In the genomic region with DNA sequence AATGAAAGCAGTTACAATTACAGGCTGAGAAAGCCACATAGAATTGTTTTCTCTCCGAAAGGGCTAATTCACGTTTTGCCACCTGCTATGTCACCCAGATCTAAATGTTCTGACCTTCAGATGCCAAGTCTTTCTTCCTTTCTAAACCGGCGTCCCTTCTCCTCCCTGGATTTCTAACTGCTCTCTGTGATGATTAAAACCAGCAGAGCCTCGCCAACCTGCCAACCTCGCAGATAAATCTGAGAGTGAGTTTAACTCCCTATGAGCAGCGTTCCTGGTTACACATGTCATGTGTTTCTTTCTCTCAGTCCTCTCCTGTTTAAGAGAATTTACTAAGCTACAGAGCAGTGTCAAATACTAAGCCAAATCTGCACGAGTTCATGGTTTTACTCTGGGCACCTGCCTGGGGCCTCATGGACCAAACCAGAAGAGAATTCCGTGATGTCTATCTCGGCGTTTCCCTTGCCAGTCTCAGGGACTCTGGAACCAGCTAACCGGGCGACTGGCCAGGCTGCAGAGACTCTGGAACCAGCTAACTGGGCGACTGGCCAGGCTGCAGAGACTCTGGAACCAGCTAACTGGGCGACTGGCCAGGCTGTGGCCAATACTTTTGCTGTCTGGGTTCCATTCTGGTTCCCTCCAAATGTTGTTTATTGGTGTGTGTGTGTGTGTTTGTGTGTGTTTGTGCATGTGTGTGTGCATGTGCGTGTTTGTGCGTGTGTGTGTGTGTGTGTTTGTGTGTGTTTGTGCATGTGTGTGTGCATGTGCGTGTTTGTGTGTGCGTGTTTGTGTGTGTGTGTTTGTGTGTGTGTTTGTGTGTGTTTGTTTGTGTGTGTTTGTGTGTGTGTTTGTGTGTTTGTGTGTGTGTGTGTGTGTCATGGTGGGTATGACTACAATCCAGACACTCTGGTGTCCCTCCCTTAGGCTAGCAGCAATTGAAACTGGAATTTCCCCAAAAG, we compare ENCODE assay signal across 9 mouse cellular contexts. TPM values are rescaled to one million over a fixed set of nuclear protein-coding genes. Genes with fewer than 3 reads are reported as not detected.
A peak's percentile ranks its signal among the peaks of the same experiment; 100 is the strongest.
DNase-seq lines count a peak whose midpoint lies in the region; ATAC-seq and TF ChIP-seq lines count a peak whose summit lies in the region.
"Had no signal": no experiment of that assay in that cellular context is flagged by ENCODE, and none has a peak within 500 bp of the region (broad histone marks: within the 10 kb centered on the region; RNA-seq: fewer than 3 reads in every experiment).

No protein-coding gene starts in this region.

- H3K9me3 ChIP-seq in forebrain, postnatal 0 days (ENCODE audit: low read length): no peaks in the 10 kb centered on the region
- no peaks in the 10 kb centered on the region for H3K9me3 ChIP-seq in forebrain, embryonic 13.5 days (replicated peaks)
- H3K9me3 ChIP-seq in kidney, embryonic 16.5 days (ENCODE audit: low read length): no peaks in the 10 kb centered on the region; the same call in 1 of the 2 replicates
- H3K9me3 ChIP-seq in midbrain, embryonic 15.5 days: no peaks in the 10 kb centered on the region

- H3K36me3 ChIP-seq in forebrain, postnatal 0 days (ENCODE audit: insufficient read depth): no peaks in the 10 kb centered on the region
- H3K36me3 ChIP-seq in forebrain, embryonic 13.5 days (ENCODE audit: poor library complexity, severe bottlenecking): no peaks in the 10 kb centered on the region
- no peaks in the 10 kb centered on the region for H3K36me3 ChIP-seq in kidney, embryonic 16.5 days (ENCODE audit: insufficient read depth, low read length)
- H3K36me3 ChIP-seq in midbrain, embryonic 15.5 days (replicated peaks): no peaks in the 10 kb centered on the region

- no peak overlapping the region for H3K4me2 ChIP-seq in forebrain, postnatal 0 days (ENCODE audit: low read depth)
- H3K4me2 ChIP-seq in forebrain, embryonic 13.5 days: no peak overlapping the region
- no peak overlapping the region for H3K4me2 ChIP-seq in kidney, embryonic 16.5 days (replicated peaks; ENCODE audit: low read depth, low read length)
- no peak overlapping the region for H3K4me2 ChIP-seq in midbrain, embryonic 15.5 days

- DNase-seq in forebrain, postnatal 0 days: peak; percentile 16
- peak; percentile 37 for DNase-seq in urinary bladder, postnatal 14 days (ENCODE audit: low spot score)
- no peak for DNase-seq in urinary bladder, adult 18-20 months (ENCODE audit: low spot score in 2 of 2)
- no peak for DNase-seq in spleen, postnatal 4 days (ENCODE audit: low spot score in 2 of 2)

- no peak for TF ChIP-seq CTCF in forebrain, postnatal 0 days (IDR thresholded peaks at IDR 0.05; ENCODE audit: low read depth)

- H3K27me3 ChIP-seq in forebrain, postnatal 0 days (ENCODE audit: insufficient read depth, low read length): no peaks in the 10 kb centered on the region
- no peaks in the 10 kb centered on the region for H3K27me3 ChIP-seq in forebrain, embryonic 13.5 days
- H3K27me3 ChIP-seq in kidney, embryonic 16.5 days (ENCODE audit: insufficient read depth, low read length): no peaks in the 10 kb centered on the region
- H3K27me3 ChIP-seq in midbrain, embryonic 15.5 days (replicated peaks): no peaks in the 10 kb centered on the region

- H3K4me1 ChIP-seq in forebrain, postnatal 0 days (ENCODE audit: insufficient read depth): no peaks in the 10 kb centered on the region
- peaks cover 8% of the 10 kb centered on the region; the same call in 1 of the 2 replicates for H3K4me1 ChIP-seq in forebrain, embryonic 13.5 days
- H3K4me1 ChIP-seq in kidney, embryonic 16.5 days (ENCODE audit: insufficient read depth, low read length): peaks cover 9% of the 10 kb centered on the region
- no peaks in the 10 kb centered on the region for H3K4me1 ChIP-seq in midbrain, embryonic 15.5 days

- 52% methylated on average over 19 of the region's 19 CpGs for WGBS in forebrain, postnatal 0 days
- 59% methylated on average over 19 of the region's 19 CpGs for WGBS in forebrain, embryonic 13.5 days
- WGBS in kidney, embryonic 16.5 days: 55% methylated on average over 19 of the region's 19 CpGs
- 67% methylated on average over 19 of the region's 19 CpGs for WGBS in midbrain, embryonic 15.5 days

- no peak overlapping the region for H3K4me3 ChIP-seq in forebrain, postnatal 0 days (ENCODE audit: low read depth, low read length)
- H3K4me3 ChIP-seq in forebrain, embryonic 13.5 days: no peak overlapping the region
- no peak overlapping the region for H3K4me3 ChIP-seq in kidney, embryonic 16.5 days (ENCODE audit: low read length)
- H3K4me3 ChIP-seq in midbrain, embryonic 15.5 days: no peak overlapping the region

- H3K9ac ChIP-seq in forebrain, postnatal 0 days: no peak overlapping the region
- H3K9ac ChIP-seq in forebrain, embryonic 13.5 days: no peak overlapping the region
- H3K9ac ChIP-seq in kidney, embryonic 16.5 days (replicated peaks; ENCODE audit: low read length): no peak overlapping the region
- no peak overlapping the region for H3K9ac ChIP-seq in midbrain, embryonic 15.5 days
- H3K9ac ChIP-seq: liver, embryonic 14.5 days had no signal

- H3K27ac ChIP-seq in forebrain, postnatal 0 days (ENCODE audit: low read depth, low read length): 0 out of 2 replicates have a peak overlapping the region, but pooled peaks have one; percentile 9
- no peak overlapping the region for H3K27ac ChIP-seq in forebrain, embryonic 13.5 days
- peak overlapping the region; percentile 4 for H3K27ac ChIP-seq in kidney, embryonic 16.5 days (ENCODE audit: low read length)
- no peak overlapping the region for H3K27ac ChIP-seq in midbrain, embryonic 15.5 days
- H3K27ac ChIP-seq: liver, embryonic 14.5 days had no signal

- ATAC-seq in forebrain, postnatal 0 days: no peak; the same call in 1 of the 2 replicates
- no peak for ATAC-seq in forebrain, embryonic 13.5 days
- ATAC-seq in kidney, embryonic 16.5 days (ENCODE audit: low FRiP score, low TSS enrichment): no peak
- ATAC-seq in megakaryocyte progenitor cell, adult 5-6 weeks (replicated peaks; ENCODE audit: poor library complexity): 0 out of 2 replicates have a peak, but pooled peaks have one; percentile 27
- ATAC-seq in midbrain, embryonic 15.5 days (replicated peaks): no peak

RNA-seq across cellular contexts. Expression of a gene that starts 7.9 kb away (rescaled TPM):
- total RNA-seq in forebrain, postnatal 0 days (2014; rRNA removed): 51.3 and 77.3 TPM in 2 replicates
- polyA plus RNA-seq in forebrain, postnatal 0 days (2015; fragmentation: Nextera tagmentation; extraction: Ambion mirVana): 16.6 and 30.2 TPM in 2 replicates
- 59.3 and 61.8 TPM in 2 replicates for polyA plus RNA-seq in forebrain, embryonic 13.5 days (2015; fragmentation: Nextera tagmentation; extraction: Ambion mirVana)
- polyA plus RNA-seq in kidney, embryonic 16.5 days (2015; fragmentation: Nextera tagmentation; extraction: Ambion mirVana): 46.0 and 50.1 TPM in 2 replicates
- 68.6 and 74.8 TPM in 2 replicates for total RNA-seq in megakaryocyte progenitor cell, adult 5-6 weeks (2015)
- 44.0 and 63.1 TPM in 2 replicates for total RNA-seq in megakaryocyte progenitor cell, adult 5-6 weeks (2017)
- 49.8 and 58.2 TPM in 2 replicates for polyA plus RNA-seq in midbrain, embryonic 15.5 days (2015; fragmentation: Nextera tagmentation; extraction: Ambion mirVana)

RNA-seq across cellular contexts. Expression of a gene that starts 27.7 kb away (rescaled TPM):
- total RNA-seq in forebrain, postnatal 0 days (2014; rRNA removed): 22.1 and 28.3 TPM in 2 replicates
- 17.0 and 22.9 TPM in 2 replicates for polyA plus RNA-seq in forebrain, postnatal 0 days (2015; fragmentation: Nextera tagmentation; extraction: Ambion mirVana)
- 25.5 and 26.2 TPM in 2 replicates for polyA plus RNA-seq in forebrain, embryonic 13.5 days (2015; fragmentation: Nextera tagmentation; extraction: Ambion mirVana)
- 15.2 and 17.3 TPM in 2 replicates for polyA plus RNA-seq in kidney, embryonic 16.5 days (2015; fragmentation: Nextera tagmentation; extraction: Ambion mirVana)
- total RNA-seq in megakaryocyte progenitor cell, adult 5-6 weeks (2015): 7.8 and 16.0 TPM in 2 replicates
- total RNA-seq in megakaryocyte progenitor cell, adult 5-6 weeks (2017): 9.0 and 14.0 TPM in 2 replicates
- 34.4 and 37.1 TPM in 2 replicates for polyA plus RNA-seq in midbrain, embryonic 15.5 days (2015; fragmentation: Nextera tagmentation; extraction: Ambion mirVana)

Comparison
In these comparisons a context has a peak if more than half of its experiments do, and no peak if none do; other contexts are left out.
1. DNase-seq: peak in forebrain, postnatal 0 days (single experiment) and urinary bladder, postnatal 14 days (single experiment); none in urinary bladder, adult 18-20 months (0 of 2) and spleen, postnatal 4 days (0 of 2).
2. H3K27ac ChIP-seq: peak in forebrain, postnatal 0 days (single experiment) and kidney, embryonic 16.5 days (single experiment); none in forebrain, embryonic 13.5 days (single experiment) and midbrain, embryonic 15.5 days (single experiment).